Mouse (Mus musculus): Measurements from ENCODE around the gene Camp. TPM values are rescaled to one million over a fixed set of nuclear protein-coding genes. Genes with fewer than 3 reads are reported as not detected.

The Camp gene
- polyA plus RNA-seq (2012; rRNA removed), result 463 and 697 TPM in 2 replicates

DNA sequence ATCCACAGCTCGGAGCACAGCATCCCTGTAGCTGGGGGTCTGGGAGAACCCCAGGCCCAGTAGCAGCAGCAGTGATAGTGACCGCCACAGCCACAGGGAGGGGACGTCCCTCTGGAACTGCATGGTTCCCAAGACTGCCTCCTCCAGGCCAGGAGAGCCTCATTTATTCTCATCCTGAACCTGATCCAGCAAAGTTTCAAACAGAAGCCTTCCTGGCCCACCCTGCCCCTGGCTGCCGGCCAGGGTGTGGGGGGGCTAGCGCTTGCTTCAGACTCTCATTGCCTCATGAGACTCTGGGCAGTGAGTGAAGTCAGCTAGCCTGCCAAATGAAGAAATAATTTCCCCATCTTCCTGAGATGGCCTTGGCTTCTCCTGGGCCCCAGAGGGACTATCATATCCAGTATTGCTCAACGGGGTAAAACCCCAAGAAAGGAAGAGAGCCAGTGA lies at the start of gene Camp:
Gene Camp, minus strand, starts transcription at position 306 of the 447 bp plus-strand sequence.

DNA sequence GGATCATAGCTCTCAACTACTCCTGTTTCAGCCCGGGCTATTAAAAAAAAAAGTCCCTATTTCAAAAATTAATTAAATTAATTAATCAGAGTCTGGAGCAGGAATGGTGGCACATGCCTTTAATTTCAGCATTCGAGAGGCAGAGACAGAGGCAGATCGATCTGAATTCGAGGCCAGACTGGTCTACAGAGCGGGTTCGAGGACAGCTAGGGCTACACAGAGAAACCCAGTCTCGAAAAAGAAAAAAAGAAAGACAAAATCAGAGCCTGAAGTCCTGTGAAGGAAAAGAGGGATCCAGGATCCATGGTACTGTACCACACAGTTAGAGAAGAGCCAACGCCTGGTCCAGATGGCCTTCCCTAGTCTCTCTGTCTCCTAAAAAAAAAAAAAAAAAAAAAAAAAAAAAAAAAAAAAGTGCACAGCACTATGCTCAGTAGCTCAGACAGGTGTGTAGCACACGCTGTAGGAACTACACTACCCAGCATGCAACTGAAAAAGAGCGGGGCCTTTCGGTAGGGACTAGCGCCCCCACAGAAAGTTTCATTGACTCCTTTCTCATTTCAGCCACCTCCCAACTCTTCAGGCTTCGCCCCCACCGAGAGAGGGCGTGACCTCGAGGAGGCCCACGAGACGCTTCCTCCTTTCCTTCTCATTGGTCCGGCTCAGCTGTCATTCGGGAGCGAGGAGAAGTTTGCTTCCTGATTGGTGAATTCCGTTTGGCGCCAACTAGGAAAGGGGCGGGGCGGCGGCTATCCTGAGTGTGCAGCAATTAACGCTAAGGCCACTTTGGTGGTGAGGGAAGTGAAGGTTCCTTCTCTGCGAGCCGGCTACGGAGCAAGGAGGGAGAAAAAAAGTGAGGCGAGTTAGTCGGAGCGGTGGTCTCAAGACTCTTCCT lies 25.6 kb upstream of the Camp start, which contains the start of gene Cdc25a:
Gene Cdc25a, plus strand, starts transcription at position 783 of the 895 bp plus-strand sequence.

GRCm38 (mm10) chr9:109832391-109833087 lies 16.9 kb downstream of the Camp start, which contains the start of gene Nme6:
Gene Nme6, plus strand, starts transcription at chr9:109832749.

GRCm38 (mm10) chr9:109811980-109812379 lies 37.4 kb downstream of the Camp start, which contains the start of gene Spink8:
Gene Spink8, plus strand, starts transcription at chr9:109812280.

Other genes starting within 250 kb of the Camp start
- not detected in 2 replicates for gene Fbxw24, start 223.6 kb downstream of the Camp start, polyA plus RNA-seq (2012; rRNA removed)
- gene Fbxw25, start 185.0 kb downstream of the Camp start, polyA plus RNA-seq (2012; rRNA removed), result not detected in 2 replicates
- gene Fbxw18, start 146.9 kb downstream of the Camp start, polyA plus RNA-seq (2012; rRNA removed), result 0.04 and 0.05 TPM in 2 replicates
- 0.02 TPM in 1 of 2 replicates, not detected in the other for gene Fbxw26, start 103.5 kb downstream of the Camp start, polyA plus RNA-seq (2012; rRNA removed)
- gene Fbxw27, start 58.9 kb downstream of the Camp start, polyA plus RNA-seq (2012; rRNA removed), result 0.10 TPM in 1 of 2 replicates, not detected in the other
- not detected in 2 replicates for gene Spink8, start 37.3 kb downstream of the Camp start, polyA plus RNA-seq (2012; rRNA removed)
- gene Nme6, start 16.9 kb downstream of the Camp start, polyA plus RNA-seq (2012; rRNA removed), result 40.1 and 46.4 TPM in 2 replicates
- gene Cdc25a, start 26.0 kb upstream of the Camp start, polyA plus RNA-seq (2012; rRNA removed), result 6.4 and 7.5 TPM in 2 replicates
- 14.1 and 17.6 TPM in 2 replicates for gene Map4, start 81.8 kb upstream of the Camp start, polyA plus RNA-seq (2012; rRNA removed)